Mouse (Mus musculus) stomach, postnatal 0 days (tissue): ENCODE results near the gene Adcy2.

Experiments
- CTCF ChIP-seq: IDR thresholded peaks from 2 replicates; pipeline ENCODE4 v1.5.1; 2016; ENCODE audit warnings: antibody characterized with exemption, low read depth, mild to moderate bottlenecking, moderate library complexity
- EP300 ChIP-seq: optimal IDR thresholded peaks from 2 replicates; pipeline ENCODE3; 2016; ENCODE audit warnings: antibody characterized with exemption

GRCm38 (mm10) chr13:68942735-68943134 lies 56.6 kb downstream of the Adcy2 start:
- TF ChIP-seq EP300 (no peak), CTCF (no peak)
